Mouse (Mus musculus) megakaryocyte, embryonic 14.5 days (primary cell): ENCODE data around the gene Rars2. TPM values are rescaled to one million over a fixed set of nuclear protein-coding genes. Genes with fewer than 3 reads are reported as not detected.

Experiments
- H3K27me3 ChIP-seq: replicated peaks from 2 replicates; pipeline ENCODE3; 2012; ENCODE audit warnings: inconsistent platforms
- H3K36me3 ChIP-seq: replicated peaks from 2 replicates; pipeline ENCODE3; 2012; ENCODE audit warnings: low read length, inconsistent platforms, mixed read lengths
- H3K4me1 ChIP-seq: 2 replicates; pipeline ENCODE4 v1.6.1; 2012; ENCODE audit warnings: inconsistent platforms
- H3K4me3 ChIP-seq: replicated peaks from 2 replicates; pipeline ENCODE3; 2012; ENCODE audit warnings: moderate library complexity, mild to moderate bottlenecking, inconsistent platforms
- H3K9me3 ChIP-seq: 2 replicates; pipeline ENCODE4 v1.6.1; 2012; ENCODE audit warnings: inconsistent platforms
- FLI1 ChIP-seq: IDR thresholded peaks from 2 replicates; pipeline ENCODE4 v1.6.1; 2012; ENCODE audit warnings: low read length, inconsistent platforms, mixed read lengths
- GATA1 ChIP-seq: IDR thresholded peaks from 3 replicates; pipeline ENCODE4 v1.6.1; 2012; ENCODE audit warnings: mixed read lengths, low read length, inconsistent platforms, borderline replicate concordance
- polyA plus RNA-seq: library from polyadenylated mRNA; stranded (reverse); fragments of >175 nt; gene quantifications from 2 replicates; pipeline ENCODE4 v1.2.3, GENCODE M21; 2012; ENCODE audit warnings: low replicate concordance; ENCODE audit not compliant: insufficient read depth

Gene Rars2
- polyA plus RNA-seq, 1 experiment, result 2.0 TPM

- 0 out of 2 replicates have a peak, but pooled peaks cover 5% of the 10 kb centered on the region for H3K9me3 ChIP-seq
- no peaks in the 10 kb centered on the region for H3K4me1 ChIP-seq
- no peaks in the 10 kb centered on the region for H3K27me3 ChIP-seq
- no peak overlapping the region for H3K4me3 ChIP-seq
- no peak for TF ChIP-seq GATA1
- no peak for TF ChIP-seq FLI1
- H3K36me3 ChIP-seq, result peaks cover 87% of the 10 kb centered on the region
Observed at GRCm38 (mm10) chr4:34637851-34638250, 23.1 kb downstream of the Rars2 start.

GRCm38 (mm10) chr4:34639745-34640364, 25.1 kb downstream of the Rars2 start:
- H3K4me1 ChIP-seq, result no peaks in the 10 kb centered on the region
- H3K9me3 ChIP-seq, result 0 out of 2 replicates have a peak, but pooled peaks cover 5% of the 10 kb centered on the region
- no peak for TF ChIP-seq GATA1
- no peak for TF ChIP-seq FLI1
- peaks cover 84% of the 10 kb centered on the region for H3K36me3 ChIP-seq
- no peaks in the 10 kb centered on the region for H3K27me3 ChIP-seq
- H3K4me3 ChIP-seq, result no peak overlapping the region

- peaks cover 84% of the 10 kb centered on the region for H3K36me3 ChIP-seq
- no peaks in the 10 kb centered on the region for H3K27me3 ChIP-seq
- H3K9me3 ChIP-seq, result 0 out of 2 replicates have a peak, but pooled peaks cover 5% of the 10 kb centered on the region
- no peak overlapping the region for H3K4me3 ChIP-seq
- TF ChIP-seq GATA1, result no peak
- TF ChIP-seq FLI1, result no peak
- no peaks in the 10 kb centered on the region for H3K4me1 ChIP-seq
Observed at GRCm38 (mm10) chr4:34640731-34641130, 26.0 kb downstream of the Rars2 start.

GRCm38 (mm10) chr4:34644779-34645178, 30.0 kb downstream of the Rars2 start:
- Histone ChIP-seq H3K27me3 (no peaks in the 10 kb centered on the region), H3K36me3 (peaks cover 88% of the 10 kb centered on the region), H3K4me1 (no peaks in the 10 kb centered on the region), H3K4me3 (no peak overlapping the region), H3K9me3 (0 out of 2 replicates have a peak, but pooled peaks cover 5% of the 10 kb centered on the region)
- TF ChIP-seq FLI1, result no peak
- no peak for TF ChIP-seq GATA1

- peaks cover 92% of the 10 kb centered on the region for H3K36me3 ChIP-seq
- no peaks in the 10 kb centered on the region for H3K27me3 ChIP-seq
- H3K4me1 ChIP-seq, result no peaks in the 10 kb centered on the region
- TF ChIP-seq FLI1, result no peak
- TF ChIP-seq GATA1, result no peak
- no peaks in the 10 kb centered on the region for H3K9me3 ChIP-seq
- H3K4me3 ChIP-seq, result no peak overlapping the region
Observed at GRCm38 (mm10) chr4:34653179-34653578, 38.4 kb downstream of the Rars2 start.

- no peaks in the 10 kb centered on the region for H3K9me3 ChIP-seq
- no peaks in the 10 kb centered on the region for H3K27me3 ChIP-seq
- H3K4me1 ChIP-seq, result no peaks in the 10 kb centered on the region
- TF ChIP-seq GATA1 (no peak), FLI1 (no peak)
- H3K4me3 ChIP-seq, result no peak overlapping the region
- peaks cover 98% of the 10 kb centered on the region for H3K36me3 ChIP-seq
Observed at GRCm38 (mm10) chr4:34656101-34656500, 41.3 kb downstream of the Rars2 start.

GRCm38 (mm10) chr4:34659012-34659411, 44.3 kb downstream of the Rars2 start:
- peaks cover 97% of the 10 kb centered on the region for H3K36me3 ChIP-seq
- no peaks in the 10 kb centered on the region for H3K27me3 ChIP-seq
- H3K9me3 ChIP-seq, result no peaks in the 10 kb centered on the region
- TF ChIP-seq FLI1, result no peak
- no peak for TF ChIP-seq GATA1
- no peak overlapping the region for H3K4me3 ChIP-seq
- H3K4me1 ChIP-seq, result no peaks in the 10 kb centered on the region

- H3K36me3 ChIP-seq, result peaks cover 98% of the 10 kb centered on the region
- peak overlapping the region; percentile 7 for H3K4me3 ChIP-seq
- no peaks in the 10 kb centered on the region for H3K9me3 ChIP-seq
- no peaks in the 10 kb centered on the region for H3K4me1 ChIP-seq
- H3K27me3 ChIP-seq, result no peaks in the 10 kb centered on the region
- TF ChIP-seq GATA1, result no peak
- no peak for TF ChIP-seq FLI1
Observed at GRCm38 (mm10) chr4:34661514-34661913, 46.8 kb downstream of the Rars2 start.

GRCm38 (mm10) chr4:34661927-34662326, 47.2 kb downstream of the Rars2 start:
- H3K4me1 ChIP-seq, result no peaks in the 10 kb centered on the region
- H3K9me3 ChIP-seq, result no peaks in the 10 kb centered on the region
- H3K4me3 ChIP-seq, result peak overlapping the region; percentile 7
- TF ChIP-seq FLI1 (no peak), GATA1 (no peak)
- H3K36me3 ChIP-seq, result peaks cover 98% of the 10 kb centered on the region
- H3K27me3 ChIP-seq, result no peaks in the 10 kb centered on the region

- Histone ChIP-seq H3K9me3 (no peaks in the 10 kb centered on the region), H3K4me3 (no peak overlapping the region), H3K27me3 (no peaks in the 10 kb centered on the region), H3K4me1 (peaks cover 4% of the 10 kb centered on the region; the same call in 1 of the 2 replicates), H3K36me3 (peaks cover 76% of the 10 kb centered on the region)
- no peak for TF ChIP-seq FLI1
- TF ChIP-seq GATA1, result no peak
Observed at GRCm38 (mm10) chr4:34667923-34668322, 53.2 kb downstream of the Rars2 start.

GRCm38 (mm10) chr4:34673721-34674120, 59.0 kb downstream of the Rars2 start:
- Histone ChIP-seq H3K9me3 (no peaks in the 10 kb centered on the region), H3K4me3 (no peak overlapping the region), H3K27me3 (no peaks in the 10 kb centered on the region), H3K4me1 (no peaks in the 10 kb centered on the region), H3K36me3 (peaks cover 59% of the 10 kb centered on the region)
- TF ChIP-seq FLI1, result no peak
- no peak for TF ChIP-seq GATA1
